Mouse (Mus musculus): ENCODE measurements around the gene Klrg2. TPM values are rescaled to one million over a fixed set of nuclear protein-coding genes. Genes with fewer than 3 reads are reported as not detected.
"Not testable (repeated sequence)": the region's sequence is repeated elsewhere in the genome, so short reads cannot be mapped to it uniquely, and the experiment has no call there.

The Klrg2 gene
- polyA plus RNA-seq, 1 experiment: 3.4 TPM

DNA sequence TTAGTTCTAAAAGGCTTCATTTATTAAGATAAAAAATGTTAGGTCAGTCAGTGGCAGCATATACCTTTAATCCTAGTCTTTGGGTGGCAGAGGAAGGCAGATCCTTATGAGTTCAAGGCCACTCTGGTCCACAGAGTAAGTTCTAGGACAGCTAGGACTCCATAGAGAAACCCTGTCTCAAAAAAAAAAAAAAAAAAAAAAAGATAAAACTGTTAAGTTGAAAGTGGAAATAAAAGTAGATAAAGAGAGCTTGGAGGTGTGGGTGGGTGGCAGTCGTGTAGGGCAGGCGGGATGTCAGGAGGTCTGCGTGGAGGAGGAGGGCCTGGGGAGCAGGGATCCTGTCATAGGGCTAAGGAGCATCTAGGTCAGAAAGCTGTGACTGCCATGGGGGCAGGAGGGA lies 35.0 kb upstream of the Klrg2 start:
- H3ac ChIP-seq (ENCODE audit: control insufficient read depth, insufficient read length, low read depth): no peak overlapping the region
- H3K36me3 ChIP-seq (ENCODE audit: control insufficient read depth, insufficient read depth): no peaks in the 10 kb centered on the region
- no peak overlapping the region for H3K4me3 ChIP-seq (ENCODE audit: insufficient read depth, poor library complexity, severe bottlenecking)
- H3K79me2 ChIP-seq (ENCODE audit: control insufficient read depth, insufficient read depth): no peaks in the 10 kb centered on the region
- TF ChIP-seq CTCF (IDR thresholded peaks at IDR 0.05; ENCODE audit: control insufficient read depth, insufficient read depth, insufficient read length) (no peak), USF1 (IDR thresholded peaks at IDR 0.05; ENCODE audit: low read depth) (no peak), MYOD1 (IDR thresholded peaks at IDR 0.05; ENCODE audit: control insufficient read depth, insufficient read length, low read depth) (no peak), CEBPB (IDR thresholded peaks at IDR 0.05; ENCODE audit: low read depth) (no peak), FOSL1 (IDR thresholded peaks at IDR 0.05; ENCODE audit: insufficient read depth, low read length, poor library complexity, severe bottlenecking) (no peak), MAX (IDR thresholded peaks at IDR 0.05) (no peak), MYOG (IDR thresholded peaks at IDR 0.05; ENCODE audit: control insufficient read depth, extremely low read depth, insufficient read length) (no peak)
- H3K79me3 ChIP-seq (ENCODE audit: low read depth): no peaks in the 10 kb centered on the region
- H3K27me3 ChIP-seq (ENCODE audit: control insufficient read depth, insufficient read depth, insufficient read length): no peaks in the 10 kb centered on the region

DNA sequence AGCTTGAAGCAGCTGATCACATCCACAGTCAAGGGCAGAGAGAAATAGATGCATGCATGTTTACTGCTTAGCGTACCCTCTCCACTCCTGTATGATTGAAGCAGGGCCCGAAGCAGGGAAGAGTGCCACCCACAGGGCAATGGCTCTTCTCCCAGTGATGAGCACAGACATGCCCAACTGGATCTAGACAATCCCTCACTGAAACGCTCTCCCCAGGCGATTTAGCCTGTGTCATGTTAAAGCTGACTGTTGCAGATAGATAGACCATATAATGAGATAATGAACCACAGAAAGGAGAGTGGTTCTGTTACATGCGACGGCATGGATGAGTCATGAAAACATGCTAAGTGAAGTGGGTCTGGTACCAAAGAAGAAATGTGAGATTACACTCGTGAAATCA lies 34.2 kb upstream of the Klrg2 start:
- Histone ChIP-seq H3K36me3 (ENCODE audit: control insufficient read depth, insufficient read depth) (no peaks in the 10 kb centered on the region), H3K4me3 (ENCODE audit: insufficient read depth, poor library complexity, severe bottlenecking) (no peak overlapping the region), H3K79me2 (ENCODE audit: control insufficient read depth, insufficient read depth) (no peaks in the 10 kb centered on the region), H3K79me3 (ENCODE audit: low read depth) (no peaks in the 10 kb centered on the region), H3K27me3 (ENCODE audit: control insufficient read depth, insufficient read depth, insufficient read length) (no peaks in the 10 kb centered on the region), H3ac (ENCODE audit: control insufficient read depth, insufficient read length, low read depth) (no peak overlapping the region)
- no peak for TF ChIP-seq MYOD1 (IDR thresholded peaks at IDR 0.05; ENCODE audit: control insufficient read depth, insufficient read length, low read depth)
- TF ChIP-seq MAX (IDR thresholded peaks at IDR 0.05): no peak
- no peak for TF ChIP-seq FOSL1 (IDR thresholded peaks at IDR 0.05; ENCODE audit: insufficient read depth, low read length, poor library complexity, severe bottlenecking)
- no peak for TF ChIP-seq CTCF (IDR thresholded peaks at IDR 0.05; ENCODE audit: control insufficient read depth, insufficient read depth, insufficient read length)
- no peak for TF ChIP-seq CEBPB (IDR thresholded peaks at IDR 0.05; ENCODE audit: low read depth)
- TF ChIP-seq MYOG (IDR thresholded peaks at IDR 0.05; ENCODE audit: control insufficient read depth, extremely low read depth, insufficient read length): no peak
- TF ChIP-seq USF1 (IDR thresholded peaks at IDR 0.05; ENCODE audit: low read depth): no peak

DNA sequence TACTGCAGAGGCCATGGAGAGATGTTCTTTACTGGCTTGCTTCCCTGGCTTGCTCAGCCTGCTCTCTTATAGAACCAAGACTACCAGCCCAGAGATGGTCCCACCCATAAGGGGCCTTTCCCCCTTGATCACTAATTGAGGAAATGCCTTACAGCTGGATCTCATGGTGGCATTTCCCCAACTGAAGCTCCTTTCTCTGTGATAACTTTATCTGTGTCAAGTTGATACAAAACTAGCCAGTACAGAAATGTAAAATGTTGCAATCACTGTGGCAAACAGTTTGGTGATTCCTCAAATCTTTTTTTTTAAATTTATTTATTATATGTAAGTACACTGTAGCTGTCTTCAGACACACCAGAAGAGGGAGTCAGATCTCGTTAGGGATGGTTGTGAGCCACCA lies 33.4 kb upstream of the Klrg2 start:
- H3K27me3 ChIP-seq (ENCODE audit: control insufficient read depth, insufficient read depth, insufficient read length); H3ac ChIP-seq (ENCODE audit: control insufficient read depth, insufficient read length, low read depth); H3K79me2 ChIP-seq (ENCODE audit: control insufficient read depth, insufficient read depth); H3K4me3 ChIP-seq (ENCODE audit: insufficient read depth, poor library complexity, severe bottlenecking); H3K36me3 ChIP-seq (ENCODE audit: control insufficient read depth, insufficient read depth); H3K79me3 ChIP-seq (ENCODE audit: low read depth): not testable (repeated sequence)

DNA sequence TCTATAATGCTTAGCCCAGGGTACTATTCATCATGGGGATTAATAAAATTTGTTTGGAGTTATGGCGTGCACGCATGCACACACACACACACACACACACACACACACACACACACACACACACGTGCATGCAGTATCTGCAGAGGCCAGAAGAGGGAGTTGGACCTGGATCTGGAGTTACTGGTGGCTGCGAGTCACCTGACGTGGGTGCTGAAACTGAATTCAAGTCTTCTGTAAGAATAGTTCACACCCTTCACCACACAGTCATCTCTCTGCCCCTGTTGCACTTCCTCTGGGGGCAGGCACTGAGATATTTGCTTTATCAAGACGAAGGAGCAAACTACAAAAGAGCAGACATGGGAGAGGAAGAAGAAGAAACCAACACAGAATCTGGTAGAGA lies 32.5 kb upstream of the Klrg2 start:
- TF ChIP-seq MYOG (IDR thresholded peaks at IDR 0.05; ENCODE audit: control insufficient read depth, extremely low read depth, insufficient read length) (no peak), MAX (IDR thresholded peaks at IDR 0.05) (no peak), CEBPB (IDR thresholded peaks at IDR 0.05; ENCODE audit: low read depth) (no peak)
- Histone ChIP-seq H3K27me3 (ENCODE audit: control insufficient read depth, insufficient read depth, insufficient read length) (peaks cover 10% of the 10 kb centered on the region), H3ac (ENCODE audit: control insufficient read depth, insufficient read length, low read depth) (no peak overlapping the region), H3K79me3 (ENCODE audit: low read depth) (no peaks in the 10 kb centered on the region), H3K4me3 (ENCODE audit: insufficient read depth, poor library complexity, severe bottlenecking) (no peak overlapping the region), H3K79me2 (ENCODE audit: control insufficient read depth, insufficient read depth) (no peaks in the 10 kb centered on the region), H3K36me3 (ENCODE audit: control insufficient read depth, insufficient read depth) (no peaks in the 10 kb centered on the region)

DNA sequence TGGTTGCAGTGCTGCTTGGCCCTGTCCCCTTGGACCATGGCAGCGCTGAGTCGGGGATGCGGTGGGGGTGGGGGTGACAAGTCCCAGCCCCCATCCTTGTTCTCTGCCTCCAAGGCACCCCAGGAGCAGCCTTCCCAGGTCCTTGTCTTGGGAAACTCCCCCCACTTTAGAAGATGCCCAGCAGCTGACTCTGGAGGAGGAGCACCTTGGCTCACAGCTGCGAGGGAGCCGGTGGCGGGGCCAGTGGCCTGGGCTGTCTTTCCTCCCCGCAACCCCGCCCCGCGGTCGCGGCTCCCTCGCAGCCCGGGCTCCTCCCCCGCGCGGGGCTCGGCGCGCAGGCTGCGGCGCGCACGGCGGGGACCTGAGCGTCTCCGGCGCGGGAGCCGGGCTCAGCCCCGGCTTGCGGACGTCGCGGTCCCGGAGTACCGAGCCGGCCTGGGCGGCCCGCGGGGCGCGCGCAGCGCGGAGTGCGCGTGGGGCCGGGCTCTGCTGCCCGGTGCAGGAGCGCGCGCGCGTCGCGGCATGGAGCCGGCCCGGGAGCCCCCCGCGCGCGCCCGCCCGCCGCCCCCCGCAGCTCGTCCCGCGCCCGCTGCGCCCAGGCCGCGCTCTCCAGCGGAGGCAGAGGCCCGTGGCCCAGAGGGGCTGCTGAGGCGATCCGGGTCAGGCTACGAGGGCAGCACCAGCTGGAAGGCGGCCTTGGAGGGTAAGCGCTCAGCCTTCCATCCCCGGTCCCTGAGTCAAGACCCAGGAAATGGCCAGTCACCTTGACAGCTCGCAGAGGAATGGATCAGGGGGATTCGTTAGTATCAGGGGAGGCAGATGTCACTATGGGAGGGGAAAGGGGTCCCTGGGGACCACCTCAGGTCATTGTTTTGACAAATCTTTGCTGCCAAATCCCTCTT lies 25.9 kb upstream of the Klrg2 start, which contains the start of gene Clec2l:
Gene Clec2l, plus strand, starts transcription at position 356 of the 902 bp plus-strand sequence.
- H3K79me2 ChIP-seq (ENCODE audit: control insufficient read depth, insufficient read depth): no peaks in the 10 kb centered on the region
- no peak for TF ChIP-seq MYOG (IDR thresholded peaks at IDR 0.05; ENCODE audit: control insufficient read depth, extremely low read depth, insufficient read length)
- TF ChIP-seq CEBPB (IDR thresholded peaks at IDR 0.05; ENCODE audit: low read depth): no peak
- H3K79me3 ChIP-seq (ENCODE audit: low read depth): no peaks in the 10 kb centered on the region
- no peak within 1 kb of the TSS for H3ac ChIP-seq (ENCODE audit: control insufficient read depth, insufficient read length, low read depth)
- no peaks in the 10 kb centered on the region for H3K36me3 ChIP-seq (ENCODE audit: control insufficient read depth, insufficient read depth)
- H3K4me3 ChIP-seq (ENCODE audit: insufficient read depth, poor library complexity, severe bottlenecking): no peak within 1 kb of the TSS
- peaks cover 63% of the 10 kb centered on the region for H3K27me3 ChIP-seq (ENCODE audit: control insufficient read depth, insufficient read depth, insufficient read length)

DNA sequence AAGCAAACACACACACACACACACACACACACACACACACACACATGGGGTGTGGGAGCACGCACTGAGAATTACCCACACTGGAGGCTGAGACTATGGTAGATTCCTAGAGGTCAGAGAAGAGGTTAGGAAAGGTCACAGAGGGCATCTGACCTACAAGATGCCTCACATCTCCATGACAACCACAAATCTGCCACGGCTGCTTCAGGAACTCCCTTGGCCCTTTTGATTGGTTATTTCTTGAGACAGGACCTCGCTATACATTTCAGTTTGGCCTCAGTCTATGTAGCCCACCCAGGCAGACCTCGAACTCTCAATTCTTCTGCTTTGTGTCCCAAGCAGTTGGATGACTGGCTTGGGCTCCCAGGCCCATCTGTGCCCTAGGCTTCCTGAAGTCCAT lies 24.6 kb upstream of the Klrg2 start:
- peaks cover 63% of the 10 kb centered on the region for H3K27me3 ChIP-seq (ENCODE audit: control insufficient read depth, insufficient read depth, insufficient read length)
- H3K4me3 ChIP-seq (ENCODE audit: insufficient read depth, poor library complexity, severe bottlenecking): no peak overlapping the region
- no peaks in the 10 kb centered on the region for H3K79me3 ChIP-seq (ENCODE audit: low read depth)
- TF ChIP-seq MAX (IDR thresholded peaks at IDR 0.05): no peak
- no peak for TF ChIP-seq USF1 (IDR thresholded peaks at IDR 0.05; ENCODE audit: low read depth)
- no peak for TF ChIP-seq MYOD1 (IDR thresholded peaks at IDR 0.05; ENCODE audit: control insufficient read depth, insufficient read length, low read depth)
- TF ChIP-seq MYOG (IDR thresholded peaks at IDR 0.05; ENCODE audit: control insufficient read depth, extremely low read depth, insufficient read length): no peak
- TF ChIP-seq FOSL1 (IDR thresholded peaks at IDR 0.05; ENCODE audit: insufficient read depth, low read length, poor library complexity, severe bottlenecking): no peak
- TF ChIP-seq CEBPB (IDR thresholded peaks at IDR 0.05; ENCODE audit: low read depth): no peak
- TF ChIP-seq CTCF (IDR thresholded peaks at IDR 0.05; ENCODE audit: control insufficient read depth, insufficient read depth, insufficient read length): no peak
- H3K36me3 ChIP-seq (ENCODE audit: control insufficient read depth, insufficient read depth): no peaks in the 10 kb centered on the region
- no peak overlapping the region for H3ac ChIP-seq (ENCODE audit: control insufficient read depth, insufficient read length, low read depth)
- H3K79me2 ChIP-seq (ENCODE audit: control insufficient read depth, insufficient read depth): no peaks in the 10 kb centered on the region
